Mouse (Mus musculus): ENCODE data around the gene Itga9. TPM values are rescaled to one million over a fixed set of nuclear protein-coding genes. Genes with fewer than 3 reads are reported as not detected.

Itga9 gene
- polyA plus RNA-seq, 1 experiment from 2014 or later = 6.6 TPM

- ATAC-seq = no peak
- H3K9ac ChIP-seq = no peak overlapping the region
- peaks cover 3% of the 10 kb centered on the region; the same call in 1 of the 2 replicates for H3K4me1 ChIP-seq
- H3K36me3 ChIP-seq = no peaks in the 10 kb centered on the region
- no peak overlapping the region for H3K27ac ChIP-seq
- H3K4me3 ChIP-seq = no peak overlapping the region
- no peak overlapping the region for H3K4me2 ChIP-seq
- no peaks in the 10 kb centered on the region for H3K9me3 ChIP-seq (replicated peaks)
- H3K27me3 ChIP-seq (replicated peaks) = no peaks in the 10 kb centered on the region
- WGBS (ENCODE audit: insufficient replicate concordance) = 53% methylated on average over 3 of the region's 3 CpGs
Observed at GRCm38 (mm10) chr9:118717436-118717835, 110.9 kb downstream of the Itga9 start.

- Histone ChIP-seq H3K4me2 (no peak overlapping the region), H3K4me3 (no peak overlapping the region), H3K27ac (no peak overlapping the region), H3K4me1 (peaks cover 3% of the 10 kb centered on the region; the same call in 1 of the 2 replicates), H3K27me3 (replicated peaks) (no peaks in the 10 kb centered on the region), H3K9me3 (replicated peaks) (no peaks in the 10 kb centered on the region), H3K9ac (no peak overlapping the region), H3K36me3 (no peaks in the 10 kb centered on the region)
- no peak for ATAC-seq
- WGBS (ENCODE audit: insufficient replicate concordance) = 69% methylated on average over 2 of the region's 2 CpGs
Observed at GRCm38 (mm10) chr9:118718511-118718910, 112.0 kb downstream of the Itga9 start.

GRCm38 (mm10) chr9:118721056-118721455 lies 114.6 kb downstream of the Itga9 start:
- WGBS (ENCODE audit: insufficient replicate concordance) = 74% methylated on average over 6 of the region's 6 CpGs

GRCm38 (mm10) chr9:118722789-118723325 lies 116.4 kb downstream of the Itga9 start:
- no peak overlapping the region for H3K9ac ChIP-seq
- H3K4me1 ChIP-seq = no peaks in the 10 kb centered on the region
- no peak overlapping the region for H3K4me3 ChIP-seq
- H3K4me2 ChIP-seq = no peak overlapping the region
- no peaks in the 10 kb centered on the region for H3K36me3 ChIP-seq
- H3K27ac ChIP-seq = no peak overlapping the region
- H3K9me3 ChIP-seq (replicated peaks) = no peaks in the 10 kb centered on the region
- no peaks in the 10 kb centered on the region for H3K27me3 ChIP-seq (replicated peaks)
- ATAC-seq = no peak
- WGBS (ENCODE audit: insufficient replicate concordance) = 61% methylated on average over 2 of the region's 2 CpGs

More at GRCm38 (mm10) chr9:118721056-118721455, 114.6 kb downstream of the Itga9 start:
- Histone ChIP-seq H3K27me3 (replicated peaks) (no peaks in the 10 kb centered on the region), H3K4me1 (0 out of 2 replicates have a peak, but pooled peaks cover 2% of the 10 kb centered on the region), H3K4me2 (no peak overlapping the region), H3K9me3 (replicated peaks) (no peaks in the 10 kb centered on the region), H3K4me3 (no peak overlapping the region), H3K9ac (no peak overlapping the region), H3K27ac (no peak overlapping the region), H3K36me3 (no peaks in the 10 kb centered on the region)
- ATAC-seq = no peak

GRCm38 (mm10) chr9:118725128-118725527 lies 118.6 kb downstream of the Itga9 start:
- Histone ChIP-seq H3K36me3 (no peaks in the 10 kb centered on the region), H3K4me1 (no peaks in the 10 kb centered on the region), H3K4me3 (no peak overlapping the region), H3K4me2 (no peak overlapping the region), H3K27ac (no peak overlapping the region), H3K9me3 (replicated peaks) (no peaks in the 10 kb centered on the region), H3K27me3 (replicated peaks) (no peaks in the 10 kb centered on the region), H3K9ac (no peak overlapping the region)
- ATAC-seq = no peak
- WGBS (ENCODE audit: insufficient replicate concordance) = 66% methylated on average over 9 of the region's 9 CpGs

- no peak for ATAC-seq
- WGBS (ENCODE audit: insufficient replicate concordance) = 43% methylated on average over 2 of the region's 4 CpGs
- Histone ChIP-seq H3K9me3 (replicated peaks) (no peaks in the 10 kb centered on the region), H3K9ac (no peak overlapping the region), H3K36me3 (no peaks in the 10 kb centered on the region), H3K4me3 (no peak overlapping the region), H3K27me3 (replicated peaks) (no peaks in the 10 kb centered on the region), H3K27ac (no peak overlapping the region), H3K4me2 (no peak overlapping the region), H3K4me1 (peaks cover 7% of the 10 kb centered on the region; the same call in 1 of the 2 replicates)
Observed at GRCm38 (mm10) chr9:118726550-118726949, 120.1 kb downstream of the Itga9 start.

- H3K4me2 ChIP-seq = no peak overlapping the region
- ATAC-seq = no peak
- peaks cover 12% of the 10 kb centered on the region; the same call in 1 of the 2 replicates for H3K4me1 ChIP-seq
- no peaks in the 10 kb centered on the region for H3K27me3 ChIP-seq (replicated peaks)
- 79% methylated on average over 6 of the region's 6 CpGs for WGBS (ENCODE audit: insufficient replicate concordance)
- no peaks in the 10 kb centered on the region for H3K9me3 ChIP-seq (replicated peaks)
- H3K36me3 ChIP-seq = no peaks in the 10 kb centered on the region
- no peak overlapping the region for H3K27ac ChIP-seq
- H3K9ac ChIP-seq = no peak overlapping the region
- no peak overlapping the region for H3K4me3 ChIP-seq
Observed at GRCm38 (mm10) chr9:118728296-118728695, 121.8 kb downstream of the Itga9 start.

- no peak overlapping the region for H3K4me3 ChIP-seq
- H3K27ac ChIP-seq = no peak overlapping the region
- H3K9ac ChIP-seq = no peak overlapping the region
- no peaks in the 10 kb centered on the region for H3K36me3 ChIP-seq
- H3K27me3 ChIP-seq (replicated peaks) = no peaks in the 10 kb centered on the region
- ATAC-seq = no peak
- no peak overlapping the region for H3K4me2 ChIP-seq
- WGBS (ENCODE audit: insufficient replicate concordance) = 63% methylated on average over 5 of the region's 5 CpGs
- peaks cover 12% of the 10 kb centered on the region; the same call in 1 of the 2 replicates for H3K4me1 ChIP-seq
- H3K9me3 ChIP-seq (replicated peaks) = no peaks in the 10 kb centered on the region
Observed at GRCm38 (mm10) chr9:118728987-118729386, 122.5 kb downstream of the Itga9 start.

- Histone ChIP-seq H3K4me2 (no peak overlapping the region), H3K27ac (no peak overlapping the region), H3K4me3 (no peak overlapping the region), H3K9ac (no peak overlapping the region), H3K27me3 (replicated peaks) (no peaks in the 10 kb centered on the region), H3K36me3 (no peaks in the 10 kb centered on the region), H3K4me1 (peaks cover 12% of the 10 kb centered on the region; the same call in 1 of the 2 replicates), H3K9me3 (replicated peaks) (no peaks in the 10 kb centered on the region)
- no peak for ATAC-seq
- WGBS (ENCODE audit: insufficient replicate concordance) = 77% methylated on average over 7 of the region's 8 CpGs
Observed at GRCm38 (mm10) chr9:118730172-118730571, 123.7 kb downstream of the Itga9 start.

GRCm38 (mm10) chr9:118730871-118731390 lies 124.4 kb downstream of the Itga9 start:
- WGBS (ENCODE audit: insufficient replicate concordance) = 34% methylated on average over 5 of the region's 5 CpGs
- no peak overlapping the region for H3K4me3 ChIP-seq
- no peak overlapping the region for H3K9ac ChIP-seq
- peaks cover 12% of the 10 kb centered on the region; the same call in 1 of the 2 replicates for H3K4me1 ChIP-seq
- H3K4me2 ChIP-seq = no peak overlapping the region
- H3K36me3 ChIP-seq = no peaks in the 10 kb centered on the region
- ATAC-seq = no peak
- H3K9me3 ChIP-seq (replicated peaks) = no peaks in the 10 kb centered on the region
- no peaks in the 10 kb centered on the region for H3K27me3 ChIP-seq (replicated peaks)
- no peak overlapping the region for H3K27ac ChIP-seq

- peaks cover 12% of the 10 kb centered on the region; the same call in 1 of the 2 replicates for H3K4me1 ChIP-seq
- ATAC-seq = no peak
- H3K4me2 ChIP-seq = no peak overlapping the region
- H3K9me3 ChIP-seq (replicated peaks) = no peaks in the 10 kb centered on the region
- H3K36me3 ChIP-seq = no peaks in the 10 kb centered on the region
- no peak overlapping the region for H3K9ac ChIP-seq
- no peak overlapping the region for H3K4me3 ChIP-seq
- WGBS (ENCODE audit: insufficient replicate concordance) = 51% methylated on average over 6 of the region's 6 CpGs
- H3K27ac ChIP-seq = no peak overlapping the region
- H3K27me3 ChIP-seq (replicated peaks) = 0 out of 2 replicates have a peak, but pooled peaks cover 4% of the 10 kb centered on the region
Observed at GRCm38 (mm10) chr9:118731650-118732049, 125.2 kb downstream of the Itga9 start.

GRCm38 (mm10) chr9:118733601-118734000 lies 127.1 kb downstream of the Itga9 start:
- Histone ChIP-seq H3K4me3 (no peak overlapping the region), H3K27me3 (replicated peaks) (0 out of 2 replicates have a peak, but pooled peaks cover 4% of the 10 kb centered on the region), H3K4me2 (no peak overlapping the region), H3K9ac (no peak overlapping the region), H3K4me1 (peaks cover 12% of the 10 kb centered on the region; the same call in 1 of the 2 replicates), H3K27ac (no peak overlapping the region), H3K36me3 (no peaks in the 10 kb centered on the region), H3K9me3 (replicated peaks) (no peaks in the 10 kb centered on the region)
- WGBS (ENCODE audit: insufficient replicate concordance) = 37% methylated on average over 3 of the region's 3 CpGs
- no peak for ATAC-seq
